Mouse (Mus musculus): ENCODE results near the gene Mfsd4a.

The Mfsd4a gene

DNA sequence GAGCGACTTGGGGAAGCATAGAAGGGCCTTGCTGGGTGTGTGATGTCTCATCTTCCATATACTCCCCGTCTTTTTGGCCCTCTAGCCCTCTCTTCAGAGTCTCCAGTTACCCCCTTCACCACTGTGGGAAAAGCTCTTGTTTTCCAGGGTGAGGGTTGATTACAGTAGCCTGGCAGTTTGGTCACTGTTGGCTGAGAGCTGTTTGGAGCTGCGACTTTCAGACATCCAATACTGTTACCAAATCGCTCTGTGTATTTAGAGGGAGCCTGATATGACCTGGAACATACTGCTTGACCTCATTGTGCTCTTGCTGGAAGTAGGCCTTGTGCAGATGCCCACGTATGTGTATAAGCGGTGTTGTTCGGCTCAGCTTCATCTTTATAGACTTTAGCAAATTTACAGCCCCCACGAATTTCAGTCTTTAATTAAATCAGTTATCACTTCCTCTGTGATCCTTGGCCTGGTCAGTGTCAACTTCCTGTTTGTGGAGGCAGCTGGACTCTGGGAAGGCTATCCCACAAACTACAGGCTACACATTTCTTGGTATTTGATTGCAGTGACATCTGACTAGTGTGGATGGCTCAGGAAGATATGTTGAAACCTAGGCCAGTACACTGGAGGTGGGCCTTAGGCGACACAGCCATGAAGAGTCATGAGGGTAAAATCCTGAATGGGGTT lies 77.6 kb downstream of the Mfsd4a start:
- DNase-seq (ENCODE audit: low spot score in 2 of 2), result no peak

DNA sequence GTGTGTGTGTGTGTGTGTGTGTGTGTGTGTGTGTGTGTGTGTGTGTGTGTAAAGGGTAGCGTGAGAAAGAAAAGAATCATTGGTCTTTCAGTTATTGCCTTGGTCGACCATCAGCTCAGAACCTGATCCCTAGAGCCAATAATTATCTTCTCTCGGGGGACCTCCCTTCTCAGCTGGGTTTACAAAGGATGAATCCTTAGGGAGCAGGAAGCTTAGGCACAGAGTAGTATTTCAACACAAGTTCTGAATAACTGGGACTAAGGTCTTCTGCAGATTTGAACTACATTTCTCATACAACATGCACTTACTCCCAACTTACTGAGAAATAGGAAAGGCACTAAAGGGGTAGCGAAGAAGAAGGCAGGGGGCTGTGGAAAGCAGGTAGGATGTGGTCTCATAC lies 78.4 kb downstream of the Mfsd4a start:
- no peak for DNase-seq (ENCODE audit: low spot score in 2 of 2)

DNA sequence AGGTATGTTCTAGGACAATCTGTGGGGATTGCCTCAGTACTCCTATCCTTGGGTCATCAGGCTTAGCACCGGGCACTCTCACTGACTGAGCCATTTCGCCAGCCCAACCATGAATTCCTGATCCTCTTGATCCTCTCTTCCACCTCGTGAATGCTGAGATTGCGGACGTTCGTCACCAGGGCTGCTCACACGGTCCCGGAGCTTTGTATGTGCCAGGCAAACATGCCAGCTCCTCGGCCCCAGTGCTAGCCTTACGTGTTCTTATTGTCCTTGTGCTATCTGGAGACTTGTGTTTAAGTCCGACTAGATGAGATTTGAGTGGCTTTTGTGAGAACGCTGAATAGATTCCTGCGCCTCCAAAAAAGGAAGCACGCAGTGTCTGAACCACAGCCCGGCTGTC lies 80.4 kb downstream of the Mfsd4a start:
- DNase-seq (ENCODE audit: low spot score in 2 of 2), result no peak

DNA sequence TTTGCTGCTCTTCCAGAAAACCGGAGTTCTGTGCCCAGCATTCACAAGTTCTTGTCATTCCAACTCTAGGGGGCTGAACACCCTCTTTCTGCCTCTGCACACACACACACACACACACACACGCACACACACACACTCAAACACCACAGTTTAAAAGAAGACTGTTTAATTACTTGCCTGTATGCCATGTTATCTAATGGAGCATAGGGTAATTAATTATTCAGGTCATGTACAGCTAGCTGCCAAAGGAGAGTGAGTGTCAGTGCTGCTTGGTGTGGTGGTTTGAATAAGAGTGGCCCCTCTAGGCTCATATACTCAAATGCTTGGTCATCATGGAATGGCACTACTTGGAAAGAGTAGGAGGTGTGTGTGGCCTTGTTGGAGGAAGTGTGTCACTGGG lies 84.1 kb downstream of the Mfsd4a start:
- DNase-seq (ENCODE audit: low spot score in 2 of 2), result no peak

DNA sequence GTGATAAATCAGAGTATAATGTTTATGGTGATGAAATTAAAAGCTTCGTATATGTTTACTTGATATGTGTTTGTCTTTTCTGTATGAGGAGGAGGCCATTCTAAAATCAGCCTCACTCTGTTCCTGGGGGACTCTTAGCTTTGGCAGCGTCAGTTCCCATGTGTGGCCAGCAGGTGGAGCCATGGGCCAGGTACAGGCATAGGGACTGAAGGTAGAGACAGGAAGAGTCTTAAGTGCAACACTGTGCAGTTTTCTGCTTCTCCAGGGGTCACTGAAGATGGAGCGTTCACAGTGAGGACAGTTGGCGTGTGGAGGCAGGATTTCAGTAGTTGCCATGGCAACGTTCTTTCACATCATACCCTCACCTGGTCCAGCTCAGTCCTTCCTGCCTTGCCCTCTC lies 85.0 kb downstream of the Mfsd4a start:
- DNase-seq (ENCODE audit: low spot score in 2 of 2), result peak; percentile 78 to 93

DNA sequence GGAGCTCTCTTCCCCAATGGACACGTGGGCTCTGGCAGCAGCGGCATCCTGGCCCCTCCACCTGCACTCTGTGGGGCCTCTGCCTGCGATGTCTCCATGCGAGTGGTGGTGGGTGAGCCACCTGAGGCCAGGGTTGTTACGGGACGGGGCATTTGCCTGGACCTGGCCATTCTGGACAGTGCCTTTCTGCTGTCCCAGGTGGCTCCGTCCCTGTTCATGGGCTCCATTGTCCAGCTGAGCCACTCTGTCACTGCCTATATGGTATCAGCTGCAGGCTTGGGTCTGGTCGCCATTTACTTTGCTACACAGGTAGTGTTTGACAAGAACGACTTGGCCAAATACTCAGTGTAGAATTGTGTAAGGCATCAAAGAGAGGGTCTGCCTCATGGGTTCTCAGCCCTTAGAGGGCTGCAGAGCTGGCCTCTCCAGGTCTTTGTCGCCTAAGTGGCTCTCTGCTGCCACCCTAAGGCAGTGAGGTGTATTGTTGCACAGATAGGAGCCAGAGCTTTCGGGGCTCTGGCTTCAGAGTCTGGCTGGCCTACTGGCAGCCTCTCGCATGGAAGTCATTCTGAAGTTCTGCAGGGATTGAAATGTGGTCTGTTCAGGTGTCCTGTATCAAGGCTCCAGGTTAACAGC lies 86.4 kb downstream of the Mfsd4a start:
- peak; percentile 70 to 89 for DNase-seq (ENCODE audit: low spot score in 2 of 2)

DNA sequence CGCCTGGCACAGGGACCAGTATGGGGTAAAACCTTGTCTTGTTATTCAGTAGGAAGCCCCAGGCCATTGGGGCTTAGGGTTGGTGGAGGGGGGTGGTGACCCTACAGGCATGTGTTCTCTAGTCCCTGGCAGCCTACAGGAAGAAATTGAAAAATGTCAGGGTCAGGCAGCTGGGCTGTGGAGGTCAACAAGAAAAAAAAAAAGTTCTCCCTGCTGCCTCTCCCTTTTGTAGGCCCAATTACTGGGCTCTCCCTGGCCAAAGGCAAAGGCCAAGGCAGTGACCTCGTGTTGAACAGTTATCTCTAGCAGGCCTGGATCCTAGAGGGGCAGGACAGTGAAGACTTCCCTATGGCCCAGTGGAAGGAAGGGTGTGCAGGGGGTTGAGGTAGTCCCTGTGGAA lies 87.4 kb downstream of the Mfsd4a start:
- no peak for DNase-seq (ENCODE audit: low spot score in 2 of 2)

DNA sequence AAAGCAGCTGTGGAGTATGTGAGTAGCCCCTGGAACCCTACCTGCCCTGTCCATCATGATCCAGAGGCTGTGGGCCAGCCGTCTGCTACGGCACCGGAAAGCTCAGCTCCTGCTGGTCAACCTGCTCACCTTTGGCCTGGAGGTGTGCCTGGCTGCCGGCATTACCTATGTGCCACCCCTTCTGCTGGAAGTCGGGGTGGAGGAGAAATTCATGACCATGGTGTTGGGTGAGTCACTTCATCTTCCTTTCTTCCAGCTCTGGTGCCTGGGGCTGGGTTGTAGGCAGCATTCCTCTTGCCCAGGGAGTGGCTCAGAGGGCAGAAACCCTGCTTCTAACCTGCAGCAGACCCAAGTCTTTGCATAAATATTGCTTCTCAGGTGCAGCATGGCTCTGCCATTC lies 91.0 kb downstream of the Mfsd4a start:
- no peak for DNase-seq (ENCODE audit: low spot score in 2 of 2)

DNA sequence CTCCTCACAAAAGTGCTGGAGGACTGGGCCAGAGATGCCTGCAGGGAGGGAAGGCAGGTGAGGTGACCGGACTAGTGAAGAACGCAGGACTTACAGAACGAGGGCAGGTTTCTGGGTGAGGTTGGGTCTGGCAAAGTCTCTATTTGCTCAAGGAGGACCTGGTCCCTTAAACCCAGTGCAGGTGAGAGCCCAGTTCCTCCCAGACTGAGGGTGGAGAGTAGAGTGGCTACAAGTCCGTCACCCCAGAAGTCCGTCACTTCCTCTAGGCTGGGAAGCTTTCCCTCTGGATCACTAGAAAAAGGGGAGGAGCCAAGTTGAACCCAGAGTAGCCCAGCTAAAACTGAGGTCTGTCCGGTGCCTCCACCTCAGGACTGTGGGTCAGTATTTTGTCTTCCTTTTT lies 93.9 kb downstream of the Mfsd4a start:
- no peak for DNase-seq (ENCODE audit: low spot score in 2 of 2)
